Mouse (Mus musculus): Measurements from ENCODE around the gene Tm9sf1. TPM values are rescaled to one million over a fixed set of nuclear protein-coding genes. Genes with fewer than 3 reads are reported as not detected.

Tm9sf1 gene
- polyA plus RNA-seq, 1 experiment: 110 TPM

DNA sequence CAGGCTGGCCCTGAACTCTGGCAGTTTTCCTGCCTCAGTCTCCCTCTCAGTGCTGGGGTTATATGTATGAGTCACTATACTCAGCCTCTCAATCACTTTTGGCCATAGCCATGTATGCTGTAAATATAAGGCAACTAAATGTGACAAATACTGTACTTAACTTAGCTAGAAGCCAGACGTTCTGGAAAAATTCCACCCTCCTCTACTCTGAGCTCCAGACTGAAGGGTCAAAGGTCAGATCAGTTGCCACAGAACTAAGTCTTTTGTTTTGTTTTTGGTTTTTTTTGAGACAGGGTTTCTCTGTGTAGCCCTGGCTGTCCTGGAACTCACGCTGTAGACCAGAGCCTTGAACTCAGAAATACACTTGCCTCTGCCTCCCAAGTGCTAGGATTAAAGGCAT lies 27.7 kb downstream of the Tm9sf1 start:
- peaks cover 11% of the 10 kb centered on the region; the same call in 1 of the 2 replicates for H3K4me1 ChIP-seq (ENCODE audit: control insufficient read depth, insufficient read depth, low read length)
- DNase-seq: peak; percentile 26
- WGBS: 49% methylated on average over 2 of the region's 2 CpGs

DNA sequence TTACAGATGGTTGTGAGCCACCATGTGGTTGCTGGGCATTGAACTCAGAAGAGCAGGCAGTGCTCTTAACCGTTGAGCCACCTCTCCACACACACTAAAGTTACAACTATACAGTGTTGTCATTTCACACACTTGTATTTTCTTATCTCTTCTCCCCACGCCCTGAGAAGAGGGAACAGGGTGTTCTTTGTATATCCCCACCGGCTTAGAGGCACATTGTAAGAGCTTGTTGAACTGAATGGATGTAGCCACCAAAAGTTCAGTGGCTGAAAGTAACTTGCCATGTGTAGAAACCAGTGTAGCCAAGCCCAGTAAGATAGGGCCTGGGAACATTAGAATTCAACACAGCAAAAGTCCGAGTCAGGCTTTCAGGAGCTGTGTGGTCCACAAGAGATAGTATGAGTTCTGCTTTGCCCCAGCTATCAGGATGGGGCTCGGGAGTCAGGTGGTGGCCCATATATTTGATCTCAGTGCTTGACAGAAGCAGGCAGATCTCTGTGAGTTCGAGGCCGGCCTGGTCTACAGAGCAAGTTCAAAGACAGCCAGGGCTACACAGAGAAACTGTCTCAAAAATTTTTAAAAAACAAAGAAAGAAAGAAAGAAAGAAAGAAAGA lies 28.9 kb downstream of the Tm9sf1 start:
- Histone ChIP-seq H3K27me3 (replicated peaks; ENCODE audit: control insufficient read depth, insufficient read depth, low read length) (no peaks in the 10 kb centered on the region), H3K4me1 (ENCODE audit: control insufficient read depth, insufficient read depth, low read length) (peaks cover 11% of the 10 kb centered on the region; the same call in 1 of the 2 replicates), H3K27ac (ENCODE audit: insufficient read depth, low read depth, low read length) (no peak overlapping the region), H3K36me3 (ENCODE audit: control insufficient read depth, insufficient read depth, low read length) (no peaks in the 10 kb centered on the region), H3K4me3 (ENCODE audit: insufficient read depth, low read depth, low read length) (no peak overlapping the region)
- no peak for DNase-seq
- TF ChIP-seq POLR2A (IDR thresholded peaks at IDR 0.05; ENCODE audit: low read depth, low read length) (no peak), CTCF (conservative IDR thresholded peaks at IDR 0.05; ENCODE audit: insufficient read depth, insufficient read length, low read depth, low read length) (no peak)
- 92% methylated on average over 7 of the region's 7 CpGs for WGBS

More for the DNA sequence above, 27.7 kb downstream of the Tm9sf1 start:
- Histone ChIP-seq H3K36me3 (ENCODE audit: control insufficient read depth, insufficient read depth, low read length) (no peaks in the 10 kb centered on the region), H3K27me3 (replicated peaks; ENCODE audit: control insufficient read depth, insufficient read depth, low read length) (no peaks in the 10 kb centered on the region), H3K4me3 (ENCODE audit: insufficient read depth, low read depth, low read length) (no peak overlapping the region), H3K27ac (ENCODE audit: insufficient read depth, low read depth, low read length) (no peak overlapping the region)
- TF ChIP-seq CTCF (conservative IDR thresholded peaks at IDR 0.05; ENCODE audit: insufficient read depth, insufficient read length, low read depth, low read length) (no peak), POLR2A (IDR thresholded peaks at IDR 0.05; ENCODE audit: low read depth, low read length) (no peak)

DNA sequence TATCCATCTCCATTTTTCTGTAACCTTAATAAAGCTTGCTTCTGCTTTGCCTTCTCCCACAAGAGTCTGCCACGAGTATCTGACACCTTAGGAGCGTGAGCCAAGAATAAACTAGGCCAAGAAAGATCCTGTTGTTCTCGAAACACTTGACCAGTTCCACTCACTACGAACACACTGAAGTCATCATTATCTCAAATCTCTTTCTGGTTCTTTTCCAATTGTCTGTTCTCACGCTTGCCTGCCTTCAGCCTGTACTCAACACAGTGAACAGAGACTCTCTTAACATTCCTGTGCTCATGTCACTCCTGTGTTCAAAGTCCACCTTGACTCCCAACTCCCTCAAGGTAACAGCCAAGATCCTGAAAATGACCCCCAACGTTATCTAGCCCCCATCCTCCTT lies 30.3 kb downstream of the Tm9sf1 start:
- H3K4me1 ChIP-seq (ENCODE audit: control insufficient read depth, insufficient read depth, low read length): peaks cover 11% of the 10 kb centered on the region; the same call in 1 of the 2 replicates
- H3K27me3 ChIP-seq (replicated peaks; ENCODE audit: control insufficient read depth, insufficient read depth, low read length): no peaks in the 10 kb centered on the region
- H3K36me3 ChIP-seq (ENCODE audit: control insufficient read depth, insufficient read depth, low read length): peaks cover 5% of the 10 kb centered on the region
- no peak overlapping the region for H3K4me3 ChIP-seq (ENCODE audit: insufficient read depth, low read depth, low read length)
- no peak overlapping the region for H3K27ac ChIP-seq (ENCODE audit: insufficient read depth, low read depth, low read length)
- TF ChIP-seq CTCF (conservative IDR thresholded peaks at IDR 0.05; ENCODE audit: insufficient read depth, insufficient read length, low read depth, low read length) (no peak), POLR2A (IDR thresholded peaks at IDR 0.05; ENCODE audit: low read depth, low read length) (no peak)
- 37% methylated on average over 6 of the region's 6 CpGs for WGBS
- peak; percentile 71 for DNase-seq

DNA sequence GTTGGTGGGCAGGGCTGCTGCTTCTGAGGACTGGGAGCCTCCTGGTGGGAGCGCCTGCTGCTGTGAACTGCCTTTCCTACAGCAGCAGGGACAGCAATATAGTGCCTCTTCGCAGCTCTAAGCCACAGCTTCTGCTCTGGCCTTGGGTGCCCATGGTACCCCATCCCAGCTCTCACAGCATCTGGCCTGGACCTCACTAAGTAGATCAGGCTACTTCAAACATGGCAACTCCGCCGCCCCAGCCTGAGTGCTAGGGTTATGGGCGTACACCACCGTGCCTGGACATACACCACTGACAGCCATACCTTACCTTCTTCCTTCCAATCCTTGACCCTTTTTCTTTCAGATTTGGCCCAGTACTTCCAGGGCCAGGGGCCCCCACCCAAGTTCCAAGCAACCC lies 35.3 kb downstream of the Tm9sf1 start:
- no peak overlapping the region for H3K4me3 ChIP-seq (ENCODE audit: insufficient read depth, low read depth, low read length)
- peaks cover 9% of the 10 kb centered on the region for H3K36me3 ChIP-seq (ENCODE audit: control insufficient read depth, insufficient read depth, low read length)
- no peaks in the 10 kb centered on the region for H3K27me3 ChIP-seq (replicated peaks; ENCODE audit: control insufficient read depth, insufficient read depth, low read length)
- WGBS: 96% methylated on average over 6 of the region's 6 CpGs
- H3K4me1 ChIP-seq (ENCODE audit: control insufficient read depth, insufficient read depth, low read length): peaks cover 14% of the 10 kb centered on the region; the same call in 1 of the 2 replicates
- DNase-seq: no peak
- no peak overlapping the region for H3K27ac ChIP-seq (ENCODE audit: insufficient read depth, low read depth, low read length)
- TF ChIP-seq POLR2A (IDR thresholded peaks at IDR 0.05; ENCODE audit: low read depth, low read length) (no peak), CTCF (conservative IDR thresholded peaks at IDR 0.05; ENCODE audit: insufficient read depth, insufficient read length, low read depth, low read length) (no peak)

DNA sequence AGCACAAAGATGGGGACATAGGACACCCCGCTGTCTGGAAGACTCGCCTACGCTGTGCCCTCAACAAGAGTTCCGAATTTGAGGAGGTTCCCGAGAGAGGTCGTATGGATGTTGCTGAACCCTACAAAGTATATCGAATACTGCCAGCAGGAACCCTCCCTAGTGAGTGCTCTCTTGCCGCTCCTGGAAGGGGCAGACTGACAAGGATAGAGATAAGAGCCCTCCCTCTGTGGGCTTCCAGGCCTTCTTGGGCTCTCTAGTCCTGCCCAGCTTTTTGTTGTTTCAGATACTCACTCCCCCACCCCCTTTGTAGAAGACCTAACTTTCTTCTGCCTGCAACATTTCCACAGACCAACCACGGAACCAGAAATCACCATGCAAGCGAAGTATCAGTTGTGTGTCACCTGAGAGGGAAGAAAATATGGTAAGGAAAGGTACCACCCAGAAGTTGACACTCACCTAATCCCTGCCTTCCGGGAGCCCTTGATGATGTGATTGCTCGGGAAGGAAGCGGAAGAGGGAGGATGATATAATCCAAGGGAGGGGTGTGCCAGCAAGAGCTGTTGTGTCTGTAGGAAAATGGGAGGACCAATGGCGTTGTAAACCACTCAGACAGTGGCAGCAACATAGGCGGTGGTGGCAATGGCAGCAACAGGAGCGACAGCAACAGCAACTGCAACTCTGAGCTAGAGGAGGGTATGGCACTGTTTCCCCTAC lies 37.7 kb downstream of the Tm9sf1 start:
- Histone ChIP-seq H3K27me3 (replicated peaks; ENCODE audit: control insufficient read depth, insufficient read depth, low read length) (no peaks in the 10 kb centered on the region), H3K4me1 (ENCODE audit: control insufficient read depth, insufficient read depth, low read length) (peaks cover 6% of the 10 kb centered on the region; the same call in 1 of the 2 replicates), H3K27ac (ENCODE audit: insufficient read depth, low read depth, low read length) (no peak overlapping the region), H3K4me3 (ENCODE audit: insufficient read depth, low read depth, low read length) (no peak overlapping the region), H3K36me3 (ENCODE audit: control insufficient read depth, insufficient read depth, low read length) (peaks cover 10% of the 10 kb centered on the region)
- WGBS: 91% methylated on average over 16 of the region's 16 CpGs
- DNase-seq: no peak
- TF ChIP-seq POLR2A (IDR thresholded peaks at IDR 0.05; ENCODE audit: low read depth, low read length): no peak
- TF ChIP-seq CTCF (conservative IDR thresholded peaks at IDR 0.05; ENCODE audit: insufficient read depth, insufficient read length, low read depth, low read length): no peak

DNA sequence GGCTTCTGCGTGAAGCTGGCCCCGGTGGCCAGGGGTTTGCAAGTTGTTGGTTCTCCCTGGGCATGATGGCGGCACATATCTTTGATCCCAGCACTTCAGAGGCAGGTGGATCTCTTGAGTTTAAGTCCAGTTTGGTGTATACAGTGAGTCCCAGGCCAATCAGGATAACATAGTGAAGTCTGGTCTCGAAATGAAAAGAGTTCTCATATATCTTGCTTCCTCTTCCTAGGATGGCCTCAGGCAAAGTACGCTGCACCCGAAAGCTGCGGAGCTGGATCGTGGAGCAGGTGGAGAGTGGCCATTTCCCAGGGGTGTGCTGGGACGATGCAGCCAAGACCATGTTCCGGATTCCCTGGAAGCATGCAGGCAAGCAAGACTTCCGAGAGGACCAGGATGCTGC lies 38.8 kb downstream of the Tm9sf1 start:
- Histone ChIP-seq H3K4me1 (ENCODE audit: control insufficient read depth, insufficient read depth, low read length) (peaks cover 6% of the 10 kb centered on the region; the same call in 1 of the 2 replicates), H3K4me3 (ENCODE audit: insufficient read depth, low read depth, low read length) (peak overlapping the region; percentile 37), H3K27me3 (replicated peaks; ENCODE audit: control insufficient read depth, insufficient read depth, low read length) (no peaks in the 10 kb centered on the region), H3K36me3 (ENCODE audit: control insufficient read depth, insufficient read depth, low read length) (peaks cover 10% of the 10 kb centered on the region), H3K27ac (ENCODE audit: insufficient read depth, low read depth, low read length) (peak overlapping the region; percentile 69)
- no peak for DNase-seq
- 75% methylated on average over 11 of the region's 11 CpGs for WGBS
- TF ChIP-seq CTCF (conservative IDR thresholded peaks at IDR 0.05; ENCODE audit: insufficient read depth, insufficient read length, low read depth, low read length) (no peak), POLR2A (IDR thresholded peaks at IDR 0.05; ENCODE audit: low read depth, low read length) (no peak)

Measured in kidney, adult 2 months (tissue).